Mouse (Mus musculus): ENCODE results near the gene Mvd. TPM values are rescaled to one million over a fixed set of nuclear protein-coding genes. Genes with fewer than 3 reads are reported as not detected.
A peak's percentile ranks its signal among the peaks of the same experiment; 100 is the strongest.

Gene Mvd
- polyA plus RNA-seq, 1 experiment from 2014 or later = 19.7 TPM

DNA sequence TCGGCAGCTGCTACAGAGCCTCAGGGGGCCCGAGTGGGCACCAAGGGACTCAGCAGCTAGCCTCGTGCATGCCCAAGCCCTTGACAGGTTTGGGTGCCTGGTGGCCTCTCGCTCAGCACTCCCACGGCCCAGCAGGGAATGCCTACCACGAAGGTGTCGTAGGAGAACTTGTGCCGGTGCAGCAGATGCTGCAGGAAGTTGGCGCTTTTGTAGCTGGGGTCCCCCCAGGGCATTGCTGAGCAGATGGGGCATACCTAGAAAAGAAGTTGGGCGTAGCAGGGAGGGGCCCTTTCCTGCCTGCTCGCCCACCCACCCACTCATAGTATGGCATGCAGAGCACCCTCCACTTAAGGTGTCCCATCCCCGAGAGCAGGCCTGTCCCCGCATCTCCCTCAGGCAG is 24.6 kb upstream of the Mvd start:
- Histone ChIP-seq H3K36me3 (peaks cover 73% of the 10 kb centered on the region), H3K4me2 (no peak overlapping the region), H3K4me1 (peaks cover 25% of the 10 kb centered on the region), H3K9ac (no peak overlapping the region), H3K9me3 (no peaks in the 10 kb centered on the region), H3K4me3 (no peak overlapping the region), H3K27ac (replicated peaks) (no peak overlapping the region), H3K27me3 (replicated peaks) (no peaks in the 10 kb centered on the region)
- 89% methylated on average over 13 of the region's 13 CpGs for WGBS
- ATAC-seq (ENCODE audit: extremely low read depth, insufficient number of reproducible peaks, low FRiP score, low TSS enrichment) = no peak

DNA sequence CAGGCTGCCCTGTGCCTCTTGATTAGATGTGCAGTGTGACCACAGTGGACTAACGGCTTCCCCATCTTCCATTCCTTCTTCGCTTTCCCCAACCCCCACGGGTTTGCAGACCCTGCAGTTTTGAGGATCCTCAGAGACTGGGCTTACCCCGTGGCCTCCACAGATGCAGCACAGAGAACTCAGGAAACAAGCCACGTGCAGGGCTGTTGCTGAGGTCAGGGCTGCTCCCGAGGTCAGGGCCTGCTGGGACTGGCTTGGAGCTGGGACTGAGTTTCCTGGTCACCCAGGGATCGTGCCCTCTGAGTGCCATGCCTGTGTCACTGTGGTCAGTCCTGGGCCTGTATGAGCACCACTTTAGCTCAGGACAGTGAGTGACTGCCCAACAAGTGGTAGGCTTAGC is 21.8 kb upstream of the Mvd start:
- Histone ChIP-seq H3K4me2 (no peak overlapping the region), H3K4me1 (peaks cover 52% of the 10 kb centered on the region), H3K36me3 (peaks cover 50% of the 10 kb centered on the region), H3K27ac (replicated peaks) (no peak overlapping the region), H3K9me3 (no peaks in the 10 kb centered on the region), H3K9ac (no peak overlapping the region), H3K27me3 (replicated peaks) (peaks cover 26% of the 10 kb centered on the region), H3K4me3 (no peak overlapping the region)
- 59% methylated on average over 7 of the region's 7 CpGs for WGBS
- no peak for ATAC-seq (ENCODE audit: extremely low read depth, insufficient number of reproducible peaks, low FRiP score, low TSS enrichment)

DNA sequence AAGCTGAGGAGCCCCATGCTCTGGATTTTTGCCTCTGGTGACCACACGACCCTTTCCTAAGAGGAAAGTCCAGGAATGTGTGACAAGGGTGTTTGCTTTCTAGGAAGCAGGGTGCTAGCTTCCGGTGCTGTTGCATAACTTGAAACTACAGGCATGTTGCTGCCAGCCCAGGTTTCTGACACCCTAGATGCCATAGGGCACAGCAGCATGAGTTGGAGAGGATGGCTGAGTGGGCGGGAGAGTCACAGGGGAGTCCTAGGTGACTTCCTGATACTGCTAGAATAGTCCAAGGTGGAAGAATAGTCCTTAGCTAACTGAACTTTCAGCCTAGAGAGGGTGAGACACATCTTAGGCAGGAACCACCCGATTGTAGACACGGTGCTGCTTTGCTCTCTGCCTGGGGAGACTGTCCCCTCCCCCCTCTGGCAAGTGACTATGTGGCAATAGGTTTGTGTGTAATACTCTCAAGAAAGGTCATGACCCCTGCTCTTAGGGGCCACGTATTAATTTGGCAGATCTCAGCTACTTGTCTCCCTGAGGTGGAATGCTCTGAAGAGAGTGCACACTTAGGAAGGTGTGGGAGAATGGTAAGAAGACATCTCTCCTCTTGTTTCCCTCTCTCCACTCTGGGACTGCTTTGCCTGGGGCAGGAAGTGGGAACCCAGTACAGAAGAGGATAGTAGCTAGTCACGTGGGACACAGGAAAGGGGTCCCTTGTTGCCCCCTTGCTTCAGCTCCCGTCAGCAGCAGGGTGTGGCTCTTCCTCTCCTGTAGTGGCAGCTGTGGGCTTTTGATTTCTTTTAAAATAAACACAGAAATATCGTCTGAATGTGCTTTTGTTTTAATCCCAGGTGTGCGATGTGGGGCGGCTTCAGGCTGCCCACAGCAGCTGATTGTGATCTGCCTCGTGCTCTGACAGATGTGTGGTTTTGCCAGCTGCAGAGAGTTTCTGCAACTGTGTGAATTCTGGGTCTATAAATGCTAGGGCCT is 20.7 kb upstream of the Mvd start:
- H3K27ac ChIP-seq (replicated peaks) = no peak overlapping the region
- no peak for ATAC-seq (ENCODE audit: extremely low read depth, insufficient number of reproducible peaks, low FRiP score, low TSS enrichment)
- peaks cover 60% of the 10 kb centered on the region for H3K4me1 ChIP-seq
- H3K27me3 ChIP-seq (replicated peaks) = peaks cover 35% of the 10 kb centered on the region
- H3K9ac ChIP-seq = peak overlapping the region; percentile 50; the same call in 1 of the 2 replicates
- no peak overlapping the region for H3K4me3 ChIP-seq
- H3K36me3 ChIP-seq = peaks cover 40% of the 10 kb centered on the region
- WGBS = 41% methylated on average over 12 of the region's 12 CpGs
- H3K9me3 ChIP-seq = no peaks in the 10 kb centered on the region
- H3K4me2 ChIP-seq = no peak overlapping the region

DNA sequence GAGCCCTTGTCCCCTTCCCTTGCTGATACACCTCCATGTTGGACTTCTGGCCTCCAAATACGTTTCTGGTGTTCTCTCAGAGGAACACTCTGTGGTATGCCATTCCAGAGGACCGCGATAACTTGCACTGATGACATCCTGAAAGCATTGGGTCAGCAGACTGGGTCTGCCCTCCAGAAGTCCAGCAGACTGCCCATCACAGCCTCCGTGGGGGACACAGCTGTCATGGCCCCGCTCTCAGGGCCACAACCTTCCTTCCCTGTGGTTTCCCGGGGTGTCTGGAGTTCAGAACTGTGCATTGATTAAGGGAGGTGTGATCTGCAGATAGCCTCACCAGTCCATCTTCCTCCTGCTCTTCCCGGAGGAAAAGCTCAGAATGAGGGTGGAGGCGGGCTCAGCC is 19.3 kb upstream of the Mvd start:
- ATAC-seq (ENCODE audit: extremely low read depth, insufficient number of reproducible peaks, low FRiP score, low TSS enrichment) = no peak
- no peak overlapping the region for H3K4me3 ChIP-seq
- WGBS = 60% methylated on average over 8 of the region's 8 CpGs

DNA sequence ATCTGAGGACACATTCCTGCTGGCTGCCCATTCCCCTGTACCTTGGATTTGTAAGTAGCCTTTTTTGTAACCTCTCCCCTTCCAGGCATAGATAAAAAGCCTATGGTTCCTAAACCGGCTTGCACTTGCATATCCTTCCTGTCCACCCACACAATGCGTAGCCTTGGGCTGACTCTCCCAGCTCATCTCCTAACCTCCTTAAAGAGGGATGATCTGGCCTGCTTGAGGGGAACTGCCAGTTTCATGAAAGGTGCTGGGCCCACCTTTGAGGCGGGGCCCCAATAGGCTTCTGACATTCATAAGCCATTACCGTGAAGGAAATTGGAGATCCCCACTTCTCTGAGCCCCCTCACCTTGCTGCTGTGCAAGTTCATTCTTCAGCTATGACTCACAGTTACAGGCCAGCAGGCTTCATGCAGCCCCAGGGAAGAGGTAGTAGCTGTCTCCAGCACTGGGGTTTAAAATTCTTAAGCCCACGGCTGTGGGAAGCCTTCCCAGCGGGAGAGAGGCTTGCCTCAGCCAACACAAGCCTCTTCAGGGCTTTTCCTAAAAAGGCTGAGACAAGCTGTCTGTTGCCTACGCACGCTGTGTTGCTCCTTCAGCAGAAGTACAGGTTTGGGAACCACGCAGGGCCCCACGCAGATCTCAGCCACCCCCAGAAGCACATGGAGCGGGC is 18.4 kb upstream of the Mvd start:
- H3K36me3 ChIP-seq = peaks cover 16% of the 10 kb centered on the region
- 62% methylated on average over 11 of the region's 11 CpGs for WGBS
- H3K27me3 ChIP-seq (replicated peaks) = peaks cover 59% of the 10 kb centered on the region
- H3K27ac ChIP-seq (replicated peaks) = no peak overlapping the region
- H3K9ac ChIP-seq = 0 out of 2 replicates have a peak overlapping the region, but pooled peaks have one; percentile 21
- no peak overlapping the region for H3K4me3 ChIP-seq
- no peak for ATAC-seq (ENCODE audit: extremely low read depth, insufficient number of reproducible peaks, low FRiP score, low TSS enrichment)
- no peak overlapping the region for H3K4me2 ChIP-seq
- peaks cover 69% of the 10 kb centered on the region for H3K4me1 ChIP-seq
- no peaks in the 10 kb centered on the region for H3K9me3 ChIP-seq

More for the DNA sequence above, 19.3 kb upstream of the Mvd start:
- peaks cover 25% of the 10 kb centered on the region for H3K36me3 ChIP-seq
- H3K4me2 ChIP-seq = no peak overlapping the region
- no peak overlapping the region for H3K9ac ChIP-seq
- H3K9me3 ChIP-seq = no peaks in the 10 kb centered on the region
- peaks cover 50% of the 10 kb centered on the region for H3K27me3 ChIP-seq (replicated peaks)
- no peak overlapping the region for H3K27ac ChIP-seq (replicated peaks)
- peaks cover 63% of the 10 kb centered on the region for H3K4me1 ChIP-seq

DNA sequence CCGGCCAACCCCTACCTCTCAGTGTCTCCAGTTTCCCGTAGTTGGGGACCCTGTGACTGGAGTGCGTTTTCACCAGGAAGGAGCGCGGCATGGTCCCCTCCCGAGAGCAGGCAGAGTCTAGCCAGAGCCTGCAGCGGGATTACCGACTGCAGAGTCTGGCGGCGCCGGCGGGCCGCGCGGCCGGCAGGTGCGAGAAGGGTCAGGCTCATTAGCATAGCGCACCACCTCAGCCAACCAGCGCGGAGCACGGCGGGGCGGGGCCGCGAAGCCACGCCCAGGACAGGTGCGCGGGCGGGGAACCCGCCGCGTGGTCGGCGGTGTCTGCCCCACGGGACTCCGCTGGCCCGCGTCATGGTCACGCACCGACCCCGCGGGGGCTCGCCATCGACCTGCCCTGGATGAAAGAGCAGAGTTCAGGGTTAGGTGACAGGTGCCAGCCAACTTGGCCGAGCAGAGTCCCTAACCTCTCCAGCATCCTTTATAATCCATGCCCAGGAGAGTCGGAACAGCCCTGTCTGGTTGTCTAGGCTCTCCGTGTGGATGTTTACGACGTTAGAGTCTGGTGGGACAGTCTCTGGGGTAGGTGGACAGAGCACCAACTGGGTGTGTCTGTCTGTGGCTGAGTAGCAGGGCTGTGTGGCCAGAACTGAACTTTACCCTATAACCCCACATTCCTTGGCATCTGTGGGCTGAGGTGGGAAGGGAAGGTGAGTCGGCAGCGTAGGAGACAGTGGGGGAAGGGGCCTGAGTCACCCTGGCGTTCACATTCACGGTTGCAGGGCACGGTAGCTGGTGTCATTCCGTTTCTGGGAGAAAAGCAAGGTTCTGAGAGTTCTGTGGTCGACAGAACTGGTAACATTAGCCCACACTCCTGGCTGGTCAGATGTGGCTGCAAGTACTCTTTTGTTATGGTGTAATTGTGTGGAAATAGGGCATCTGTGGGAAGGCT is 17.6 kb upstream of the Mvd start, which contains the start of gene Snai3:
TSS of gene Snai3 (minus strand) at position 210 of the 949 bp plus-strand sequence.
- ATAC-seq (ENCODE audit: extremely low read depth, insufficient number of reproducible peaks, low FRiP score, low TSS enrichment) = peak; percentile 27; the same call in 1 of the 2 replicates
- H3K4me1 ChIP-seq = peaks cover 69% of the 10 kb centered on the region
- no peak within 1 kb of the TSS for H3K27ac ChIP-seq (replicated peaks)
- peak within 1 kb of the TSS; percentile 52 for H3K4me3 ChIP-seq
- H3K9me3 ChIP-seq = no peaks in the 10 kb centered on the region
- peaks cover 62% of the 10 kb centered on the region for H3K27me3 ChIP-seq (replicated peaks)
- H3K9ac ChIP-seq = peak within 1 kb of the TSS; percentile 77
- peaks cover 8% of the 10 kb centered on the region for H3K36me3 ChIP-seq
- WGBS = 4% methylated on average over 56 of the region's 56 CpGs
- H3K4me2 ChIP-seq = peak within 1 kb of the TSS; percentile 76

DNA sequence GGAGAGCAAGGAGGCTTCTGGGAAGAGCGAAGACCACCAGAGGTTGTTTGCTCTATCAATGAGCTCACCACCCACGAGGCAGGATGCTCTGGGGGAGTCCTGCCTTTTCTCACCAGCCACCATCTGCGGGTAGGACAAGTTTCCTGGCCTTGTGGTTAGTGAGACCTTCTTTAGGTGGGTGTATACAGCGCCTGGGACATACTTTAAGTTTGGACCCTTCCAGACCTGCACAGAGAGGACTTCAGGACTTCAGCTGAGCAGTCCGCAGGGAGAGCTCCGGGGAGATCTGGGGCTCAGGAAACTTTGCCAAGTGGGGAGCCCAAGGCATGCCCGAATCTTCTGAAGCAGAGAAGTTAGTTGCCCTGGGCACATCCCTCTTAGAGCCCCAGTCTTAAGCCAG is 16.8 kb upstream of the Mvd start:
- H3K4me1 ChIP-seq = peaks cover 67% of the 10 kb centered on the region
- H3K27me3 ChIP-seq (replicated peaks) = peaks cover 66% of the 10 kb centered on the region
- no peaks in the 10 kb centered on the region for H3K9me3 ChIP-seq
- ATAC-seq (ENCODE audit: extremely low read depth, insufficient number of reproducible peaks, low FRiP score, low TSS enrichment) = no peak
- 32% methylated on average over 7 of the region's 7 CpGs for WGBS
- H3K4me3 ChIP-seq = peak overlapping the region; percentile 52
- peaks cover under 1% of the 10 kb centered on the region; the same call in 1 of the 2 replicates for H3K36me3 ChIP-seq
- H3K27ac ChIP-seq (replicated peaks) = no peak overlapping the region
- peak overlapping the region; percentile 77 for H3K9ac ChIP-seq
- H3K4me2 ChIP-seq = peak overlapping the region; percentile 76

DNA sequence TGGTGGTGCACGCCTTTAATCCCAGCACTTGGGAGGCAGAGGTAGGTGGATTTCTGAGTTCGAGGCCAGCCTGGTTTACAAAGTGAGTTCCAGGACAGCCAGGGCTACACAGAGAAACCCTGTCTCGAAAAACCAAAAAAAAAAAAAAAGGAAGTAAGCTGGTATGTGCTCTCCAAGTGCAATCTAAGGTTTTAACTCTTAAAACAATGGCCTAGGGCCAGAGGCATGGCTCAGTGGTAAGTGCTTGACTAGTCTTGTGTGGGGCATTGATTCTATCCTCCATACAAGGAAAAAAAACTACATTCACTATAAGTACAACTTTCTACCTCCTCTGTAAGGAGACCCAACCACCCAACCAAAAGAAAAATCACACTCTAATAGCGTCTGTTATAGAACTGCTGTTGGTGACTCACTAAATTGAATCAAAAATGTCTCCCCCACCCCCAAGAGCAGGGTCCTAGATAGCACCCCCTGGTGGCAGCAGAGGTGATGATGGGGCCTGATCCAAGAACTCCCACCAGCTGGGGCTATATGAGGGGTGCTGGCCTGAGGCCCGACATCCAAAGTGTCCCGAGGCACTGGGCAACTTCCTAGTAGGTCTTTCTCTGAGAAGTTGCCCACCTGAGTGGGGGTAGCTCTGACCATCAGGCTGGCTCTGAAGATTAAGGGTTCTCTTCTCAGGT is 16.1 kb upstream of the Mvd start:
- Histone ChIP-seq H3K9me3 (no peaks in the 10 kb centered on the region), H3K27ac (replicated peaks) (no peak overlapping the region), H3K4me3 (no peak overlapping the region), H3K9ac (no peak overlapping the region; the same call in 1 of the 2 replicates), H3K27me3 (replicated peaks) (peaks cover 66% of the 10 kb centered on the region), H3K4me1 (peaks cover 60% of the 10 kb centered on the region), H3K4me2 (peak overlapping the region; percentile 76), H3K36me3 (no peaks in the 10 kb centered on the region)
- WGBS = 54% methylated on average over 6 of the region's 6 CpGs
- ATAC-seq (ENCODE audit: extremely low read depth, insufficient number of reproducible peaks, low FRiP score, low TSS enrichment) = no peak

DNA sequence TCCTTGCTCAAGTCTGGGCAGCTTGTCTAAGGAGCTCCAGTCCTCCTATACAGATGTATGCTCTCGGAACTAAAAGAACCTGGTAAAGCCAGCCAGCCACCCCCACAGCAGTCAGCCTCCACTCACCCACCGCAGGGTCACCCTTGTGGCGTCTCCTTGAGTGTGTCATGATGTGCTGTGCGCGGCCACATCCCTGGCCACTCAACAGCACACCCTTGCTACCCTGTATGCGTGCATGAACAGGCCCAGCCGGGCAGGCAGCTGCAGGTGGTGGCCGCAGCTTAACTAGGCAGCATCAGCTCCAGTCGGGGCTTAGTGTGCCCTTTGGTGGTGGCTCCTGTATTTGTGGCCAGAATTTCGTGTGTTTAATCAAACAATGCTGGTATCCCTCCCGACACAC is 13.9 kb upstream of the Mvd start:
- Histone ChIP-seq H3K36me3 (no peaks in the 10 kb centered on the region), H3K4me1 (peaks cover 54% of the 10 kb centered on the region), H3K27me3 (replicated peaks) (peaks cover 62% of the 10 kb centered on the region), H3K27ac (replicated peaks) (no peak overlapping the region), H3K9me3 (no peaks in the 10 kb centered on the region), H3K4me3 (no peak overlapping the region), H3K9ac (no peak overlapping the region; the same call in 1 of the 2 replicates), H3K4me2 (no peak overlapping the region)
- 49% methylated on average over 11 of the region's 11 CpGs for WGBS
- no peak for ATAC-seq (ENCODE audit: extremely low read depth, insufficient number of reproducible peaks, low FRiP score, low TSS enrichment)

DNA sequence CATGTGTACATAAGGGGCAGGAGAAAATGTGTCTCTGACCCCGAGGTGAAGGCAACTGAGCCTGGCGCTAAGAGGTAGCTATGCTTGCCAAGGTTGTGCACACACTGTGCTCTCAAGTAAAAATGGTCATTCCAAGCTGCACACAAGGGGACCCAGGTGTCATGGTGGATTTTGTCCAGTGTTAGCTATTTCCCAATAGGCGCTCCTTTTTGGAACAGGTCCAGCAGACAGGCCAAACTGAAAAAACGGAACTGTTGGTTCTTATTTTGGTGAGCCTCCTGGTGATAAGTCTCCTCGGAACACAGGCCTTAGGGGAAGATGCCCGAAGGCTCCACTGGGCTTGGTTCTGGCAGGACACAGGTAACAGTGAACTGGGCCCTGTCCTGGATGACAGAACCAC is 11.2 kb upstream of the Mvd start:
- H3K9ac ChIP-seq = no peak overlapping the region
- H3K27ac ChIP-seq (replicated peaks) = no peak overlapping the region
- H3K9me3 ChIP-seq = no peaks in the 10 kb centered on the region
- no peak for ATAC-seq (ENCODE audit: extremely low read depth, insufficient number of reproducible peaks, low FRiP score, low TSS enrichment)
- H3K4me1 ChIP-seq = peaks cover 50% of the 10 kb centered on the region
- no peak overlapping the region for H3K4me3 ChIP-seq
- H3K27me3 ChIP-seq (replicated peaks) = peaks cover 34% of the 10 kb centered on the region
- H3K4me2 ChIP-seq = no peak overlapping the region
- no peaks in the 10 kb centered on the region for H3K36me3 ChIP-seq
- 82% methylated on average over 6 of the region's 6 CpGs for WGBS

Data from heart, embryonic 13.5 days (tissue).